Mouse (Mus musculus) heart, postnatal 0 days (tissue): ENCODE data around the gene Cdkl1. TPM values are rescaled to one million over a fixed set of nuclear protein-coding genes. Genes with fewer than 3 reads are reported as not detected.

Experiments used
- ATAC-seq: fragments of 200-750 bp; cut with Nextera tagmentation; 2 replicates; pipeline ENCODE4 v1.8.0; 2017; ENCODE audit warnings: low read depth, moderate number of reproducible peaks, moderate library complexity; ENCODE audit not compliant: insufficient read depth
- DNase-seq: peaks from one replicate; pipeline ENCODE4 v3.0.0-alpha.2; 2016; ENCODE audit warnings: low spot score
- H3K27ac ChIP-seq: fragments of 300-500 bp; sonication (generic); 2 replicates; pipeline ENCODE4 v1.5.1; 2014; ENCODE audit warnings: low read depth, mild to moderate bottlenecking
- H3K27me3 ChIP-seq: fragments of 300-500 bp; sonication (generic); 2 replicates; pipeline ENCODE4 v1.6.1; 2014; ENCODE audit warnings: low read length, mixed read lengths; ENCODE audit not compliant: control insufficient read depth, insufficient read depth
- H3K36me3 ChIP-seq: fragments of 300-500 bp; sonication (generic); replicated peaks from 2 replicates; pipeline ENCODE4 v1.6.1; 2014; ENCODE audit warnings: low read length, mixed read lengths; ENCODE audit not compliant: control insufficient read depth, insufficient read depth
- H3K4me1 ChIP-seq: fragments of 300-500 bp; sonication (generic); 2 replicates; pipeline ENCODE4 v1.6.1; 2014; ENCODE audit warnings: antibody characterized with exemption; ENCODE audit not compliant: control insufficient read depth, insufficient read depth
- H3K4me2 ChIP-seq: fragments of 300-500 bp; sonication (generic); 2 replicates; pipeline ENCODE4 v1.6.1; 2014; ENCODE audit warnings: low read depth, mild to moderate bottlenecking, low read length, moderate library complexity
- H3K4me3 ChIP-seq: fragments of 300-500 bp; sonication (generic); 2 replicates; pipeline ENCODE4 v1.5.1; 2014; ENCODE audit warnings: low read depth, low read length
- H3K9ac ChIP-seq: fragments of 300-500 bp; sonication (generic); replicated peaks from 2 replicates; pipeline ENCODE4 v1.6.1; 2014; ENCODE audit warnings: low read depth, low read length, mixed read lengths
- H3K9me3 ChIP-seq: fragments of 300-500 bp; sonication (generic); replicated peaks from 2 replicates; pipeline ENCODE4 v1.6.1; 2016; ENCODE audit warnings: low read length; ENCODE audit not compliant: control insufficient read depth
- CTCF ChIP-seq: IDR thresholded peaks from 2 replicates; pipeline ENCODE4 v1.5.1; 2016; ENCODE audit warnings: antibody characterized with exemption, control low read depth, low read depth
- EP300 ChIP-seq: IDR thresholded peaks from 2 replicates; pipeline ENCODE4 v1.6.1; 2016; ENCODE audit warnings: antibody characterized with exemption, low read depth
- WGBS: fragments of 180-500 bp; shearing (Covaris S2); extraction: QIAGEN DNeasy Blood & Tissue Kit; methylation state at CpG from one replicate; pipeline ENCODE4 v1.1.7; 2014; 5-methylcytosine and 5-hydroxymethylcytosine counted together
- polyA plus RNA-seq: library from polyadenylated mRNA; unstranded; fragments of >200 nt; fragmentation: Nextera tagmentation; extraction: Ambion mirVana; gene quantifications from 2 replicates; pipeline ENCODE4 v1.2.1, GENCODE M21; 2015
- total RNA-seq: library from RNA; depleted of rRNA; stranded (reverse); fragments of >200 nt; gene quantifications from 2 replicates; pipeline ENCODE4 v1.2.3, GENCODE M21; 2014; ENCODE audit warnings: low replicate concordance

The Cdkl1 gene
- total and polyA plus RNA-seq, 2 experiments from 2014 or later = 3.8 to 6.0 TPM

DNA sequence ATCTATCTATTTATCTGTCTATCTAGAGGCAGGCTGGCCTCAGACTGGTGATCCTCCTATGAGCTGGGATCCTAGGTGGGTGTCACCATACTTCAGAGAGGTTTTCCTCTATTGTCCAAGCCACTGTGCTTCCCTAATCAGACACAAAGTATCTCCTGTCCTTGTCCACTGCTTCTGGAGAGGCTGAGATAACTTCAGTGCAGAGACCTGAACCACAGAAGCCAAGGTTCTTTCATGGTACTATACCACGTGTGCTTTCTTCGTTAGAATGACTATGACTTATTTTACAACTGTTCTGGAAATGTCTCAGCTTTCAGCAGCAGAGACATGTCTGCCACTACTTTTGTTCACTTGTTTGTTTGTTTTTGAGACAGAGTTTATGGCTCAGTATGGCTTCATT is 22.2 kb downstream of the Cdkl1 start:
- no peak for ATAC-seq
- Histone ChIP-seq H3K36me3 (no peaks in the 10 kb centered on the region), H3K27ac (no peak overlapping the region), H3K4me3 (no peak overlapping the region), H3K4me1 (no peaks in the 10 kb centered on the region), H3K9me3 (no peaks in the 10 kb centered on the region), H3K27me3 (no peaks in the 10 kb centered on the region), H3K9ac (no peak overlapping the region), H3K4me2 (no peak overlapping the region)
- DNase-seq = no peak
- no peak for TF ChIP-seq EP300
- no peak for TF ChIP-seq CTCF
- WGBS = 69% methylated on average over 2 of the region's 2 CpGs

- no peak overlapping the region for H3K27ac ChIP-seq
- no peaks in the 10 kb centered on the region for H3K36me3 ChIP-seq
- H3K9me3 ChIP-seq = no peaks in the 10 kb centered on the region
- no peaks in the 10 kb centered on the region for H3K4me1 ChIP-seq
- ATAC-seq (no peak), DNase-seq (no peak)
- no peak overlapping the region for H3K4me3 ChIP-seq
- H3K9ac ChIP-seq = no peak overlapping the region
- no peak overlapping the region for H3K4me2 ChIP-seq
- WGBS = 53% methylated on average over 9 of the region's 9 CpGs
- TF ChIP-seq EP300 (no peak), CTCF (no peak)
- no peaks in the 10 kb centered on the region for H3K27me3 ChIP-seq
These were observed 23.4 kb downstream of the Cdkl1 start for GRCm38 (mm10) chr12:69767476-69768258.

DNA sequence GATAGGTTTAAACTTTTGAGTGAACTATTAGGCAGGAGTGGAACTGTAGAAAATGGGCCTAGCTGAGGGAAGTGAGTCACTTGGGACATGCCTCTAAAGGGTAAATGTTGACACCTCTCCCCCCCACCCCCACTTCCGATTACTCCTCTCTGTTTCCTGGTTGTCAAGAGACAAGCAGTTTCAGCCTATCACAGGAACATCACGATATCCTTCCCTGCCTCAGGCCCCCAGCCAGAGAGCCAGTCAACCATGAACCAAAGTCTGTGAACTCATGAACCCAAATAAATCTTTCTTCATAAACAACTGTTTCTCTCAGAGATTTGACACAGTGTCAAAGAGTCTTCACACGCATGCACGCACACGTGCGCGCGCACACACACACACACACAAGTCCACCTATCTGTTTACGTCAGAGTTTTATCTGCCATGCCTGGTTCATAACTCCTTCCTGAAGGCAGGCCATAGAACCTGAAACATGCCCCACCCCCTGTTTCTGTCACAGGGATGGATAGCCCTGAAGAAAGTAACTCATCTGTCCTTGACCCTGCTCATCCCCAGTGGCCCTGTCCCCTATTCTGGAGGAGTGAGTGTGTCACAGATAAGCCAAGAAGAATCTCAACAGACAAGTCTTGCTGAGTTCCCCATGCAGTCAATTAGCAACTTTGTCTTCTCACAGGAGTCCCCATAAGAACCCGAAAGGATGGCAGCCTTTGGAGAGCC is 24.7 kb downstream of the Cdkl1 start:
- H3K4me1 ChIP-seq = no peaks in the 10 kb centered on the region
- TF ChIP-seq EP300 = no peak
- TF ChIP-seq CTCF = no peak
- ATAC-seq = no peak
- DNase-seq = no peak
- H3K9me3 ChIP-seq = no peaks in the 10 kb centered on the region
- H3K27ac ChIP-seq = no peak overlapping the region
- 78% methylated on average over 10 of the region's 10 CpGs for WGBS
- H3K4me3 ChIP-seq = no peak overlapping the region
- H3K4me2 ChIP-seq = no peak overlapping the region
- no peak overlapping the region for H3K9ac ChIP-seq
- H3K36me3 ChIP-seq = no peaks in the 10 kb centered on the region
- no peaks in the 10 kb centered on the region for H3K27me3 ChIP-seq

DNA sequence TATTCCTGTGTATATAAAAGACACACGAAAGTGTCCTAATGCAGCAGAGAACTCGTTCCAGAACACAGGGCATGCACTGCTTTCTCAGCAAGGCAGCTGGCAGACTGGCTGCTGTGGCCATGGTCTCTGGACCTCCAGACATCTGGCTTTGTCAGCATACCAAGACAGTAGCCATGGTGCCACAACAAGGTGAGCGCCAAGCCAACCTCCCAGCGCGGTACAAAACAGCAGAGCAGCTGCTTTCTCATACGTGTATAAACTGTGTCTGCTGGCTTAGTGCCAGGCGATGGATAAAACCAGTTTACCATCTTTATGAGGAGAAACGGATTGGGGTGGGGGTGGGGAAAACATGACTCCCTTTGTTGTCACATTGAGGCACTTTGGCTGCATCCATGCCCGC is 25.5 kb downstream of the Cdkl1 start:
- H3K4me3 ChIP-seq = no peak overlapping the region
- no peak for TF ChIP-seq EP300
- TF ChIP-seq CTCF = no peak
- H3K4me2 ChIP-seq = no peak overlapping the region
- WGBS = 80% methylated on average over 9 of the region's 9 CpGs
- no peak for DNase-seq
- no peaks in the 10 kb centered on the region for H3K4me1 ChIP-seq
- no peaks in the 10 kb centered on the region for H3K27me3 ChIP-seq
- H3K9ac ChIP-seq = no peak overlapping the region
- ATAC-seq = no peak
- H3K36me3 ChIP-seq = no peaks in the 10 kb centered on the region
- no peaks in the 10 kb centered on the region for H3K9me3 ChIP-seq
- H3K27ac ChIP-seq = no peak overlapping the region

DNA sequence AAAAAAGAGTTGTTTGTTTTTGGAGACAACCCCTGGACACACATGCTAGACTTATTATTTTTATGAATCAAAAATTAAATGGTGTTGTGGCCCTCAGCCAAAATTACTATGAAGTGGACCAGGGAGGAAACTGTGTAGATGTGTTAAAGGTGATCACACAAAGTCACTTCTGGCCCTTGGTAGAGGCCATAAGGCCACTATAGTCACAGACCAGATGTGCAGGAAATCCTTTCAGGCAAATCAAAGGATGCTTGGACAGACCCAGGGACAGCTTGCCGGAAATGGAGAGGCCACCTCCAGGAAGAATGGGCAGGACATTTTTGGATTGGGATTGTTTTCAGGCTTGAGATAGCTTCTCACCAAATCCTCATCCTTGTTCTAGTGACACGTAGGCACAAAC is 29.5 kb downstream of the Cdkl1 start:
- Histone ChIP-seq H3K4me1 (peaks cover 17% of the 10 kb centered on the region), H3K9me3 (no peaks in the 10 kb centered on the region), H3K27me3 (no peaks in the 10 kb centered on the region), H3K36me3 (no peaks in the 10 kb centered on the region), H3K4me2 (no peak overlapping the region), H3K4me3 (no peak overlapping the region), H3K9ac (no peak overlapping the region), H3K27ac (peak overlapping the region; percentile 17; the same call in 1 of the 2 replicates)
- 57% methylated on average over 2 of the region's 2 CpGs for WGBS
- TF ChIP-seq CTCF = no peak
- TF ChIP-seq EP300 = peak; percentile 93
- no peak for DNase-seq
- ATAC-seq = no peak
